Mouse (Mus musculus): ENCODE measurements around the gene Lin52. TPM values are rescaled to one million over a fixed set of nuclear protein-coding genes. Genes with fewer than 3 reads are reported as not detected.

Gene Lin52
- polyA plus RNA-seq (2012; fragmentation: generic; extraction: Trizol), result 3.6 TPM

DNA sequence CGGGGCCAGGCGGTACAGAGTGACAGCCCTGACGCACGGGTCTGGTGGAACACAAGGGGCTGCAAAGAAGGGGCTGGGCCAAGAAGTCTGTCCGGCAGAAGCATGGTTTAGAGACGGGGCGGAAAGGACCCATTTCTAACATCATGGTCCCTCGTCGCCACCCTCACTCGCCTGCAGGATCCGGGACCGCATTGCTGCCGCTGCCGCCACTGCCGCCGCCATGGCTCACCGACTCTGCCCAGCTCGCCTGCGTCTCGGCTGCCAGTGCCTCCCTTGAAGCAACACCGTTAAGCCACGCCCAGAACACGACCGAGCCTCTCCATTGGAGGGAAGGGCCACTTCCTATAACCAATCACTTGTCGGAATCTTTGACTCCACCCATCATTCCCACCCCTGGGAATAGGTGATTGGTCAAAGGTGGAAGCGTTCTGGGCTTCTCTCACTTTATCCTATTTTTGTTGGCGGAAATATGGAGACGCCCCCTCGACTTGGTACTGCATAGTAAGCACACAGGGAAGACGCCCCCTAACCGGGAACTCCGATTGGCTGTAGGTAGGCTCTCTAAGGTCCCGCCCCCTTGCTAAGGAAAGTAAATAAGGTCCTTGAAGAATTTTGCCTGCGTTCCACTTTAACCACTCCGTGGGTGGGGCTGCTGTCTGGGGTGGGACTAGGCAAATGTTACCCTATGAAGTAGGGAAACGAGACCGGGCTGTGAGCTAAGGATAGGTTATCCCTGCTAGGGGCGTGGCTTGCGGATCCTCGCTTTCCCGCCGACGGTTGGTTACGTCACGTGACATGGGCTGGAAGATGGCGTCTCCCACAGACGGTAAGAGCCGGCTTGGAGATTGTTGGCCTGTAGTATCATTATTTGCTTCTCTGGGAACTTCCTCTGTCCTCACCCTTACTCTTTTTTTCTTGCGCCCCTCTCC lies at the start of gene Lin52, which contains the start of gene Aldh6a1:
Lin52 (plus strand) TSS at position 705 of the 929 bp plus-strand sequence.
Aldh6a1 (minus strand) TSS at position 287 of the 929 bp plus-strand sequence.
- Histone ChIP-seq H3ac (ENCODE audit: control insufficient read depth, insufficient read length) (peak within 1 kb of the TSS; percentile 61), H3K36me3 (ENCODE audit: control insufficient read depth, insufficient read depth) (no peaks in the 10 kb centered on the region), H3K4me2 (ENCODE audit: low read depth) (peak within 1 kb of the TSS; percentile 92), H3K4me3 (peak within 1 kb of the TSS; percentile 80), H3K79me2 (ENCODE audit: control insufficient read depth, insufficient read depth) (peaks cover 14% of the 10 kb centered on the region), H3K27me3 (ENCODE audit: control insufficient read depth, insufficient read depth, insufficient read length) (peaks cover 7% of the 10 kb centered on the region)
- TF ChIP-seq USF1 (IDR thresholded peaks at IDR 0.05; ENCODE audit: low read depth), result peak; percentile 92
- TF ChIP-seq MYOD1 (IDR thresholded peaks at IDR 0.05; ENCODE audit: control insufficient read depth in 1 of 3, insufficient read length in 2 of 3, low read depth in 2 of 3), result peak in 1 of 3 experiments; percentile 28
- TF ChIP-seq E2F4 (IDR thresholded peaks at IDR 0.05; ENCODE audit: insufficient read depth), result peak; percentile 78
- TF ChIP-seq MAX (IDR thresholded peaks at IDR 0.05; ENCODE audit: low read depth), result no peak
- TF ChIP-seq POLR2AphosphoS2 (IDR thresholded peaks at IDR 0.05; ENCODE audit: insufficient read length, low read depth), result peak; percentile 98
- TF ChIP-seq CEBPB (IDR thresholded peaks at IDR 0.05; ENCODE audit: insufficient read depth, poor library complexity, severe bottlenecking), result no peak
- TF ChIP-seq SRF (IDR thresholded peaks at IDR 0.05; ENCODE audit: control insufficient read depth, insufficient read length, low read depth), result peak; percentile 33
- peak; percentile 99 for TF ChIP-seq POLR2A (IDR thresholded peaks at IDR 0.05; ENCODE audit: insufficient read length, low read depth)

- no peak overlapping the region for H3ac ChIP-seq (ENCODE audit: control insufficient read depth, insufficient read length)
- H3K36me3 ChIP-seq (ENCODE audit: control insufficient read depth, insufficient read depth), result no peaks in the 10 kb centered on the region
- TF ChIP-seq USF1 (IDR thresholded peaks at IDR 0.05; ENCODE audit: low read depth) (no peak), REST (IDR thresholded peaks at IDR 0.05; ENCODE audit: insufficient read depth, insufficient read length) (no peak), TCF12 (IDR thresholded peaks at IDR 0.05; ENCODE audit: insufficient read depth, poor library complexity, severe bottlenecking) (no peak), MYOG (IDR thresholded peaks at IDR 0.05; ENCODE audit: control insufficient read depth in 1 of 3, insufficient read depth in 1 of 3, insufficient read length in 2 of 3, low read depth in 2 of 3) (no peak), E2F4 (IDR thresholded peaks at IDR 0.05; ENCODE audit: insufficient read depth) (no peak), TCF3 (IDR thresholded peaks at IDR 0.05; ENCODE audit: insufficient read length, low read depth) (no peak), MYOD1 (IDR thresholded peaks at IDR 0.05; ENCODE audit: control insufficient read depth in 1 of 3, insufficient read length in 2 of 3, low read depth in 2 of 3) (no peak), CEBPB (IDR thresholded peaks at IDR 0.05; ENCODE audit: insufficient read depth, poor library complexity, severe bottlenecking) (no peak), POLR2A (IDR thresholded peaks at IDR 0.05; ENCODE audit: insufficient read length, low read depth) (no peak), MAX (IDR thresholded peaks at IDR 0.05; ENCODE audit: low read depth) (no peak), SRF (IDR thresholded peaks at IDR 0.05; ENCODE audit: control insufficient read depth, insufficient read length, low read depth) (no peak)
- no peaks in the 10 kb centered on the region for H3K27me3 ChIP-seq (ENCODE audit: control insufficient read depth, insufficient read depth, insufficient read length)
- H3K4me3 ChIP-seq, result no peak overlapping the region
- no peak overlapping the region for H3K4me2 ChIP-seq (ENCODE audit: low read depth)
- no peaks in the 10 kb centered on the region for H3K79me2 ChIP-seq (ENCODE audit: control insufficient read depth, insufficient read depth)
Observed at GRCm38 (mm10) chr12:84402923-84403322, 48.3 kb upstream of the Lin52 start.

DNA sequence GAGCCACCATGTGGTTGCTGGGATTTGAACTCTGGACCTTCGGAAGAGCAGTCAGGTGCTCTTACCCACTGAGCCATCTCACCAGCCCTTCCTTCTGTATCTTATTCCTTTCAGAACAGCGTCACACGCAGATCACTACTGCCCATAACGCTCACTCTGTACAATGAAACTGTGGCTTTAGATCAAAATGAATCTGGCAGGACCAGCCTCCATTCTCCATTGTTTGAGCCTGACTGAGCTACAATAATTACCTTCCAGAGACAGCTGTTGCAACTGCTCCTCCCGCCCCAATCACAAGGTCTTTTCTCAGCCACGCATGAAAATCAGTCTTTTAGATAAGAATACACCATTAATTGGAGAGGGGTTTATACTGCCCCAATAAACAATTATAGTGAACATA lies 46.7 kb upstream of the Lin52 start:
- TF ChIP-seq POLR2AphosphoS2 (IDR thresholded peaks at IDR 0.05; ENCODE audit: insufficient read length, low read depth) (no peak), TCF3 (IDR thresholded peaks at IDR 0.05; ENCODE audit: insufficient read length, low read depth) (no peak), MYOG (IDR thresholded peaks at IDR 0.05; ENCODE audit: control insufficient read depth in 1 of 3, insufficient read depth in 1 of 3, insufficient read length in 2 of 3, low read depth in 2 of 3) (no peak), E2F4 (IDR thresholded peaks at IDR 0.05; ENCODE audit: insufficient read depth) (no peak), SRF (IDR thresholded peaks at IDR 0.05; ENCODE audit: control insufficient read depth, insufficient read length, low read depth) (no peak), POLR2A (IDR thresholded peaks at IDR 0.05; ENCODE audit: insufficient read length, low read depth) (no peak), CEBPB (IDR thresholded peaks at IDR 0.05; ENCODE audit: insufficient read depth, poor library complexity, severe bottlenecking) (no peak)
- no peaks in the 10 kb centered on the region for H3K79me2 ChIP-seq (ENCODE audit: control insufficient read depth, insufficient read depth)
- no peak overlapping the region for H3K4me2 ChIP-seq (ENCODE audit: low read depth)
- no peaks in the 10 kb centered on the region for H3K27me3 ChIP-seq (ENCODE audit: control insufficient read depth, insufficient read depth, insufficient read length)
- no peak overlapping the region for H3K4me3 ChIP-seq
- no peaks in the 10 kb centered on the region for H3K36me3 ChIP-seq (ENCODE audit: control insufficient read depth, insufficient read depth)
- H3ac ChIP-seq (ENCODE audit: control insufficient read depth, insufficient read length), result no peak overlapping the region

GRCm38 (mm10) chr12:84407259-84407658 lies 44.0 kb upstream of the Lin52 start:
- H3K79me2 ChIP-seq (ENCODE audit: control insufficient read depth, insufficient read depth), result no peaks in the 10 kb centered on the region
- H3K27me3 ChIP-seq (ENCODE audit: control insufficient read depth, insufficient read depth, insufficient read length), result no peaks in the 10 kb centered on the region
- H3ac ChIP-seq (ENCODE audit: control insufficient read depth, insufficient read length), result no peak overlapping the region
- no peak for TF ChIP-seq MAX (IDR thresholded peaks at IDR 0.05; ENCODE audit: low read depth)
- TF ChIP-seq MYOG (IDR thresholded peaks at IDR 0.05; ENCODE audit: control insufficient read depth in 1 of 3, insufficient read depth in 1 of 3, insufficient read length in 2 of 3, low read depth in 2 of 3), result no peak
- TF ChIP-seq E2F4 (IDR thresholded peaks at IDR 0.05; ENCODE audit: insufficient read depth), result no peak
- TF ChIP-seq REST (IDR thresholded peaks at IDR 0.05; ENCODE audit: insufficient read depth, insufficient read length), result no peak
- TF ChIP-seq POLR2A (IDR thresholded peaks at IDR 0.05; ENCODE audit: insufficient read length, low read depth), result no peak
- no peak for TF ChIP-seq USF1 (IDR thresholded peaks at IDR 0.05; ENCODE audit: low read depth)
- no peak for TF ChIP-seq MYOD1 (IDR thresholded peaks at IDR 0.05; ENCODE audit: control insufficient read depth in 1 of 3, insufficient read length in 2 of 3, low read depth in 2 of 3)
- no peak for TF ChIP-seq SRF (IDR thresholded peaks at IDR 0.05; ENCODE audit: control insufficient read depth, insufficient read length, low read depth)
- TF ChIP-seq POLR2AphosphoS2 (IDR thresholded peaks at IDR 0.05; ENCODE audit: insufficient read length, low read depth), result no peak
- TF ChIP-seq TCF3 (IDR thresholded peaks at IDR 0.05; ENCODE audit: insufficient read length, low read depth), result no peak
- TF ChIP-seq CEBPB (IDR thresholded peaks at IDR 0.05; ENCODE audit: insufficient read depth, poor library complexity, severe bottlenecking), result no peak
- no peak for TF ChIP-seq TCF12 (IDR thresholded peaks at IDR 0.05; ENCODE audit: insufficient read depth, poor library complexity, severe bottlenecking)
- peak overlapping the region; percentile 58 for H3K4me3 ChIP-seq
- H3K36me3 ChIP-seq (ENCODE audit: control insufficient read depth, insufficient read depth), result no peaks in the 10 kb centered on the region
- H3K4me2 ChIP-seq (ENCODE audit: low read depth), result no peak overlapping the region

Data from myocyte (in vitro differentiated cells).